Mouse (Mus musculus): Measurements from ENCODE around the gene Diaph3. TPM values are rescaled to one million over a fixed set of nuclear protein-coding genes. Genes with fewer than 3 reads are reported as not detected.
"Not testable (repeated sequence)": the region's sequence is repeated elsewhere in the genome, so short reads cannot be mapped to it uniquely, and the experiment has no call there.

Diaph3 gene
- total RNA-seq, 2 experiments from 2014 or later = 2.8 to 3.2 TPM

- DNase-seq (ENCODE audit: low spot score in 2 of 2) = no peak
These were observed 399.0 kb downstream of the Diaph3 start for GRCm38 (mm10) chr14:86741855-86742531.

- no peak for DNase-seq (ENCODE audit: low spot score in 2 of 2)
These were observed 402.1 kb downstream of the Diaph3 start for GRCm38 (mm10) chr14:86738916-86739315.

- DNase-seq (ENCODE audit: low spot score in 2 of 2) = no peak
These were observed 404.4 kb downstream of the Diaph3 start for GRCm38 (mm10) chr14:86736646-86737045.

- no peak for DNase-seq (ENCODE audit: low spot score in 2 of 2)
These were observed 409.7 kb downstream of the Diaph3 start for GRCm38 (mm10) chr14:86731300-86731699.

- DNase-seq (ENCODE audit: low spot score in 2 of 2) = no peak
These were observed 411.4 kb downstream of the Diaph3 start for GRCm38 (mm10) chr14:86729617-86730098.

- DNase-seq (ENCODE audit: low spot score in 2 of 2) = no peak
These were observed 413.4 kb downstream of the Diaph3 start for GRCm38 (mm10) chr14:86727538-86728045.

GRCm38 (mm10) chr14:86721768-86722167, 419.3 kb downstream of the Diaph3 start:
- DNase-seq (ENCODE audit: low spot score in 2 of 2) = no peak

GRCm38 (mm10) chr14:86721082-86721481, 420.0 kb downstream of the Diaph3 start:
- DNase-seq (ENCODE audit: low spot score in 2 of 2) = no peak

- DNase-seq (ENCODE audit: low spot score in 2 of 2) = not testable (repeated sequence)
These were observed 420.6 kb downstream of the Diaph3 start for GRCm38 (mm10) chr14:86720408-86720807.

- DNase-seq (ENCODE audit: low spot score in 2 of 2) = no peak
These were observed 426.8 kb downstream of the Diaph3 start for GRCm38 (mm10) chr14:86714088-86714690.

- no peak for DNase-seq (ENCODE audit: low spot score in 2 of 2)
These were observed 437.0 kb downstream of the Diaph3 start for GRCm38 (mm10) chr14:86704080-86704479.

GRCm38 (mm10) chr14:86701145-86701544, 439.9 kb downstream of the Diaph3 start:
- DNase-seq (ENCODE audit: low spot score in 2 of 2) = no peak

- DNase-seq (ENCODE audit: low spot score in 2 of 2) = no peak
These were observed 443.1 kb downstream of the Diaph3 start for GRCm38 (mm10) chr14:86697887-86698286.

- no peak for DNase-seq (ENCODE audit: low spot score in 2 of 2)
These were observed 448.3 kb downstream of the Diaph3 start for GRCm38 (mm10) chr14:86692714-86693113.

GRCm38 (mm10) chr14:86691298-86691697, 449.7 kb downstream of the Diaph3 start:
- DNase-seq (ENCODE audit: low spot score in 2 of 2) = no peak

GRCm38 (mm10) chr14:86684585-86685503, 456.2 kb downstream of the Diaph3 start:
- no peak for DNase-seq (ENCODE audit: low spot score in 2 of 2)

GRCm38 (mm10) chr14:86681951-86682350, 459.1 kb downstream of the Diaph3 start:
- DNase-seq (ENCODE audit: low spot score in 2 of 2) = no peak

GRCm38 (mm10) chr14:86678992-86679391, 462.0 kb downstream of the Diaph3 start:
- DNase-seq (ENCODE audit: low spot score in 2 of 2) = no peak

- DNase-seq (ENCODE audit: low spot score in 2 of 2) = no peak
These were observed 462.8 kb downstream of the Diaph3 start for GRCm38 (mm10) chr14:86678179-86678780.

GRCm38 (mm10) chr14:86677015-86677414, 464.0 kb downstream of the Diaph3 start:
- peak in 1 of 2 experiments; percentile 13 for DNase-seq (ENCODE audit: low spot score in 2 of 2)

GRCm38 (mm10) chr14:86675314-86675713, 465.7 kb downstream of the Diaph3 start:
- DNase-seq (ENCODE audit: low spot score in 2 of 2) = no peak
